Mouse (Mus musculus): ENCODE measurements around the gene Mpp3. TPM values are rescaled to one million over a fixed set of nuclear protein-coding genes. Genes with fewer than 3 reads are reported as not detected.

The Mpp3 gene
- polyA plus RNA-seq, 1 experiment: not detected

DNA sequence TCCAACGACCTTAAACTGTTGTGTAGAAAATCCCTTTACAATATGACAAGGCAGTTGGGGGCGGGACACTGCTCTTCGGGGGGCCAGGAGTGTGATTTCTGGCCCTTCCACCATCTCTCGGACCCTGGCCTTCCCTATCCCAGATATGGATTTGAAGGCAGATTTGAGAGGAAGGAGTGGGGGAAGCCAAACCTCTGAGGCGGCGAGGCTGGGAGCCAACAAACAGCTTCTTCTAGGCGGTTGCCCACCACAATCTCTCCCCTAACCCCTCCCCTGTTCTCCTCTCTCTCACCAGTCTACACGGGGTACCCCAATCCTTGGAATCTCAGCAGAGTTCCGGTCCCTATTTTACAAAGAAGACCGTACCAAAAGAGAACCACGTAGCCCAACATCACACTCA, 65.2 kb downstream of the Mpp3 start:
- H3K4me1 ChIP-seq (ENCODE audit: control insufficient read depth, insufficient read depth, low read length): peaks cover 9% of the 10 kb centered on the region
- H3K4me3 ChIP-seq (ENCODE audit: insufficient read depth, low read depth, low read length): no peak overlapping the region
- H3K27ac ChIP-seq (ENCODE audit: insufficient read depth, low read depth, low read length): no peak overlapping the region
- TF ChIP-seq CTCF (IDR thresholded peaks at IDR 0.05; ENCODE audit: insufficient read depth, low read depth, low read length) (no peak), POLR2A (IDR thresholded peaks at IDR 0.05; ENCODE audit: insufficient read depth, low read depth, low read length) (no peak)
- WGBS: 9% methylated on average over 11 of the region's 11 CpGs

DNA sequence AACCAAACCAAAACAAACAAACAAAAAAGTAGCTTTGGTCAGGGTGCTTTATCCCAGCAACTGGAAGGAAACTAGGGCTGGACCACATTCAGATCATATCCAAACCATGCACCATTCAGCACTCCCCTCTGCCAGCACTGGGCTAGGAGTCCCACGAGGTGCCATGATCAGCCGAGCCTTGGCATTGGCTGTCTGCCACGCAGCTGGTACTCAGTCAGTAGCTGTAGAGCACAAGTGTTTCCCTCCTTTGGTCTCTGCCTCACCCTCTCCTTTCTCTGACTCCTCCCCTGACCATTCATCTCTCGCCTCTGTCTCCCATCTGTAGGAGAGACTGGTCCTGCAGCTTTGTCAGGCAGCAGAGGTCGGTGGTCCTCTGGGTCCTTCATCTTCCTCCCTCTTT, 70.8 kb downstream of the Mpp3 start:
- TF ChIP-seq CTCF (IDR thresholded peaks at IDR 0.05; ENCODE audit: insufficient read depth, low read depth, low read length) (no peak), POLR2A (IDR thresholded peaks at IDR 0.05; ENCODE audit: insufficient read depth, low read depth, low read length) (no peak)
- H3K4me3 ChIP-seq (ENCODE audit: insufficient read depth, low read depth, low read length): no peak overlapping the region
- 29% methylated on average over 5 of the region's 5 CpGs for WGBS
- H3K27ac ChIP-seq (ENCODE audit: insufficient read depth, low read depth, low read length): no peak overlapping the region
- no peaks in the 10 kb centered on the region for H3K4me1 ChIP-seq (ENCODE audit: control insufficient read depth, insufficient read depth, low read length)

DNA sequence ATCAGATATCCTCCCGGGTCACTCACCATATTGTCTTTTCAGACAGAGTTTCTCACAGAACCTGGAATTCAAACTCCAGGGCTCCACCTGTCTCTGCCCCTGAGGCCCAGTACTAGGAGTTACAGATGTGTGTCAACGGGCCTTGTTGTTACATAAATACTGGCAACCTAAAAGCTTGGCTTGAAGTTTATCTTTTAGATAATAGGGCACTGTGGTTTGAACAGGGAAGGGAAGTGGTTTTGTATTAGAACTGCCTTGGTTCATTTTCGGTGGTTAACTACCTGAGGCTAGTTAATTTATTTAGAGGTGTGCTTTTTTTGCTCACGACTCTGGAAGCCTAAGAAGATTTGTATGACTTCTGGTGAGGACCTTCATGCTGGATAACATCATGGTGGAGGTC, 74.8 kb downstream of the Mpp3 start:
- TF ChIP-seq CTCF (IDR thresholded peaks at IDR 0.05; ENCODE audit: insufficient read depth, low read depth, low read length): no peak
- no peak for TF ChIP-seq POLR2A (IDR thresholded peaks at IDR 0.05; ENCODE audit: insufficient read depth, low read depth, low read length)
- Histone ChIP-seq H3K4me1 (ENCODE audit: control insufficient read depth, insufficient read depth, low read length) (0 out of 2 replicates have a peak, but pooled peaks cover 3% of the 10 kb centered on the region), H3K4me3 (ENCODE audit: insufficient read depth, low read depth, low read length) (no peak overlapping the region), H3K27ac (ENCODE audit: insufficient read depth, low read depth, low read length) (no peak overlapping the region)
- 79% methylated on average over 4 of the region's 4 CpGs for WGBS

- Histone ChIP-seq H3K27ac (ENCODE audit: insufficient read depth, low read depth, low read length) (no peak overlapping the region), H3K4me3 (ENCODE audit: insufficient read depth, low read depth, low read length) (no peak overlapping the region), H3K4me1 (ENCODE audit: control insufficient read depth, insufficient read depth, low read length) (0 out of 2 replicates have a peak, but pooled peaks cover 3% of the 10 kb centered on the region)
- no peak for TF ChIP-seq POLR2A (IDR thresholded peaks at IDR 0.05; ENCODE audit: insufficient read depth, low read depth, low read length)
- no peak for TF ChIP-seq CTCF (IDR thresholded peaks at IDR 0.05; ENCODE audit: insufficient read depth, low read depth, low read length)
- WGBS: 47% methylated on average over 24 of the region's 24 CpGs
These were observed 75.5 kb downstream of the Mpp3 start for GRCm38 (mm10) chr11:101952541-101953341.

GRCm38 (mm10) chr11:101950021-101950420, 78.2 kb downstream of the Mpp3 start:
- no peak overlapping the region for H3K27ac ChIP-seq (ENCODE audit: insufficient read depth, low read depth, low read length)
- WGBS: 70% methylated on average over 5 of the region's 5 CpGs
- TF ChIP-seq POLR2A (IDR thresholded peaks at IDR 0.05; ENCODE audit: insufficient read depth, low read depth, low read length) (no peak), CTCF (IDR thresholded peaks at IDR 0.05; ENCODE audit: insufficient read depth, low read depth, low read length) (no peak)
- 0 out of 2 replicates have a peak, but pooled peaks cover 3% of the 10 kb centered on the region for H3K4me1 ChIP-seq (ENCODE audit: control insufficient read depth, insufficient read depth, low read length)
- no peak overlapping the region for H3K4me3 ChIP-seq (ENCODE audit: insufficient read depth, low read depth, low read length)

Other genes with a start within 250 kb of the Mpp3 start
- not detected in 2 replicates for gene Etv4, start 243.1 kb downstream of the Mpp3 start, polyA plus RNA-seq (2012; ENCODE audit: insufficient read depth, insufficient read length, low replicate concordance, missing spikeins)
- not detected in 2 replicates for gene Meox1, start 134.1 kb downstream of the Mpp3 start, polyA plus RNA-seq (2012; ENCODE audit: insufficient read depth, insufficient read length, low replicate concordance, missing spikeins)
- not detected in 2 replicates for gene Sost, start 61.4 kb downstream of the Mpp3 start, polyA plus RNA-seq (2012; ENCODE audit: insufficient read depth, insufficient read length, low replicate concordance, missing spikeins)
- not detected in 2 replicates for gene Cfap97d1, start 44.2 kb downstream of the Mpp3 start, polyA plus RNA-seq (2012; ENCODE audit: insufficient read depth, insufficient read length, low replicate concordance, missing spikeins)
- gene Dusp3, start 41.4 kb downstream of the Mpp3 start, polyA plus RNA-seq (2012; ENCODE audit: insufficient read depth, insufficient read length, low replicate concordance, missing spikeins): not detected in 2 replicates
- not detected in 2 replicates for gene Cd300lg, start 13.0 kb upstream of the Mpp3 start, polyA plus RNA-seq (2012; ENCODE audit: insufficient read depth, insufficient read length, low replicate concordance, missing spikeins)
- gene Mpp2, start 60.1 kb upstream of the Mpp3 start, polyA plus RNA-seq (2012; ENCODE audit: insufficient read depth, insufficient read length, low replicate concordance, missing spikeins): not detected in 2 replicates
- not detected in 2 replicates for gene Ppy, start 72.9 kb upstream of the Mpp3 start, polyA plus RNA-seq (2012; ENCODE audit: insufficient read depth, insufficient read length, low replicate concordance, missing spikeins)
- gene Pyy, start 79.4 kb upstream of the Mpp3 start, polyA plus RNA-seq (2012; ENCODE audit: insufficient read depth, insufficient read length, low replicate concordance, missing spikeins): not detected in 2 replicates
- gene Nags, start 117.1 kb upstream of the Mpp3 start, polyA plus RNA-seq (2012; ENCODE audit: insufficient read depth, insufficient read length, low replicate concordance, missing spikeins): not detected in 2 replicates
- gene Tmem101, start 127.9 kb upstream of the Mpp3 start, polyA plus RNA-seq (2012; ENCODE audit: insufficient read depth, insufficient read length, low replicate concordance, missing spikeins): not detected in 2 replicates
- gene Lsm12, start 156.8 kb upstream of the Mpp3 start, polyA plus RNA-seq (2012; ENCODE audit: insufficient read depth, insufficient read length, low replicate concordance, missing spikeins): not detected in 2 replicates
- not detected in 2 replicates for gene G6pc3, start 161.2 kb upstream of the Mpp3 start, polyA plus RNA-seq (2012; ENCODE audit: insufficient read depth, insufficient read length, low replicate concordance, missing spikeins)
- 223 TPM in 1 of 2 replicates, not detected in the other for gene Hdac5, start 201.7 kb upstream of the Mpp3 start, polyA plus RNA-seq (2012; ENCODE audit: insufficient read depth, insufficient read length, low replicate concordance, missing spikeins)
- not detected in 2 replicates for gene BC030867, start 220.4 kb upstream of the Mpp3 start, polyA plus RNA-seq (2012; ENCODE audit: insufficient read depth, insufficient read length, low replicate concordance, missing spikeins)
- gene Asb16, start 240.3 kb upstream of the Mpp3 start, polyA plus RNA-seq (2012; ENCODE audit: insufficient read depth, insufficient read length, low replicate concordance, missing spikeins): not detected in 2 replicates

Measured in olfactory bulb, adult 2 months (tissue).